Mouse (Mus musculus) forebrain, embryonic 15.5 days (tissue): ENCODE results near the gene Tnfaip2. TPM values are rescaled to one million over a fixed set of nuclear protein-coding genes. Genes with fewer than 3 reads are reported as not detected.

Source experiments
- ATAC-seq: fragments of 200-750 bp; cut with Nextera tagmentation; replicated peaks from 2 replicates; pipeline ENCODE4 v1.8.0; 2017; ENCODE audit warnings: mild to moderate bottlenecking, moderate TSS enrichment, moderate library complexity
- H3K27ac ChIP-seq: fragments of 300-500 bp; sonication (generic); replicated peaks from 2 replicates; pipeline ENCODE4 v1.5.1; 2015; ENCODE audit warnings: mild to moderate bottlenecking, inconsistent platforms
- H3K27me3 ChIP-seq: fragments of 300-500 bp; sonication (generic); 2 replicates; pipeline ENCODE4 v1.6.1; 2015; ENCODE audit warnings: inconsistent platforms
- H3K36me3 ChIP-seq: fragments of 300-500 bp; sonication (generic); 2 replicates; pipeline ENCODE4 v1.6.1; 2015; ENCODE audit warnings: mild to moderate bottlenecking, inconsistent platforms
- H3K4me1 ChIP-seq: fragments of 300-500 bp; sonication (generic); 2 replicates; pipeline ENCODE4 v1.6.1; 2015; ENCODE audit warnings: inconsistent platforms
- H3K4me2 ChIP-seq: fragments of 300-500 bp; sonication (generic); replicated peaks from 2 replicates; pipeline ENCODE4 v1.6.1; 2015; ENCODE audit warnings: mild to moderate bottlenecking, inconsistent platforms
- H3K4me3 ChIP-seq: fragments of 300-500 bp; sonication (generic); 2 replicates; pipeline ENCODE4 v1.5.1; 2015; ENCODE audit warnings: mild to moderate bottlenecking, inconsistent platforms
- H3K9ac ChIP-seq: fragments of 300-500 bp; sonication (generic); replicated peaks from 2 replicates; pipeline ENCODE4 v1.6.1; 2015; ENCODE audit warnings: mild to moderate bottlenecking, inconsistent platforms
- H3K9me3 ChIP-seq: fragments of 300-500 bp; sonication (generic); 2 replicates; pipeline ENCODE4 v1.6.1; 2016; ENCODE audit warnings: inconsistent platforms
- WGBS: fragments of 180-500 bp; shearing (Covaris S2); methylation state at CpG from one replicate; pipeline ENCODE4 v1.1.7; 2015; ENCODE audit warnings: mixed read lengths; 5-methylcytosine and 5-hydroxymethylcytosine counted together
- polyA plus RNA-seq: library from polyadenylated mRNA; unstranded; fragments of >200 nt; fragmentation: Nextera tagmentation; extraction: Ambion mirVana; gene quantifications from 2 replicates; pipeline ENCODE4 v1.2.1, GENCODE M21; 2015

Tnfaip2 gene
- polyA plus RNA-seq, 1 experiment from 2014 or later, result 0.51 TPM

DNA sequence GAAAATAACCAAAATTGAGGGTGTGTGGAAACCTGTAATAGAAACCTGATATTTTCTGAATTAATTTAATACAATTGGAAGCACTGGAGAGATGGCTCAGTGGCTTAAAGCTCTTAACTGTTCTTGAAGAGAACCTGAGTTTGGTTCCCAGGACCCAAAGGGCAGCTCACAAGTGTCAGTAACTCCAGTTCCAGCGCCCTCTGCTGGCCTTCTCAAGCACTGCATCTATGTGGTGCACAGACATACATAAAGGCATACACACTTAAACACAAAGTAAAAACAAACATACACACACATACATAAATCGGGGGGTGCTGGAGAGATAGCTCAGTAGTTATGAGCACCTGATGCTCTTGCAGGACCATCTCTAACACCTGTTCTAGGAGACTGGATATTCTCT lies 54.8 kb downstream of the Tnfaip2 start:
- WGBS, result 50% methylated on average over 2 of the region's 2 CpGs
- ATAC-seq, result no peak

DNA sequence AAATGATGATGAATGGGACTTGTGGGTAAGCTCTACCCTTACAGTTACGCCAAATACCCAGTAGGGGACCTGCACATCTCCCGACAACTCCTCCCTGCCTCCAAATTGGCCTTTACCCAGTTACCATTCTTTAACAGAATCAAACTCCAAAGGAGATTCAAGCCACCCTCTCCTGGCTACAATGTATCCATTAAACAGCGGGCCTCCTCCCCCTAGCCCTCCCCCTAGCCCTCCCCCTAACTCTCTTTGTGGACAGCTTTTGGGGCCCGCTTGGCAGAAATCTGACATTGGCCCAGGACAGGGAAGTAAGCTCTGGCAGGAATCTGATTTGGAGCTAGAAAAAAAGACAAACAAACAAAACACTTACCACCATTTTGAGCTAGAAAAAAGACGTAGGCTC lies 57.3 kb downstream of the Tnfaip2 start:
- Histone ChIP-seq H3K4me1 (peaks cover 4% of the 10 kb centered on the region), H3K4me3 (no peak overlapping the region), H3K27ac (no peak overlapping the region), H3K27me3 (no peaks in the 10 kb centered on the region), H3K9me3 (no peaks in the 10 kb centered on the region), H3K4me2 (no peak overlapping the region), H3K9ac (no peak overlapping the region), H3K36me3 (no peaks in the 10 kb centered on the region)
- ATAC-seq, result no peak
- 41% methylated on average over 5 of the region's 5 CpGs for WGBS

More for the DNA sequence above, 54.8 kb downstream of the Tnfaip2 start:
- Histone ChIP-seq H3K27ac (no peak overlapping the region), H3K27me3 (no peaks in the 10 kb centered on the region), H3K4me2 (no peak overlapping the region), H3K36me3 (no peaks in the 10 kb centered on the region), H3K9me3 (no peaks in the 10 kb centered on the region), H3K9ac (no peak overlapping the region), H3K4me1 (peaks cover 3% of the 10 kb centered on the region; the same call in 1 of the 2 replicates), H3K4me3 (no peak overlapping the region)

DNA sequence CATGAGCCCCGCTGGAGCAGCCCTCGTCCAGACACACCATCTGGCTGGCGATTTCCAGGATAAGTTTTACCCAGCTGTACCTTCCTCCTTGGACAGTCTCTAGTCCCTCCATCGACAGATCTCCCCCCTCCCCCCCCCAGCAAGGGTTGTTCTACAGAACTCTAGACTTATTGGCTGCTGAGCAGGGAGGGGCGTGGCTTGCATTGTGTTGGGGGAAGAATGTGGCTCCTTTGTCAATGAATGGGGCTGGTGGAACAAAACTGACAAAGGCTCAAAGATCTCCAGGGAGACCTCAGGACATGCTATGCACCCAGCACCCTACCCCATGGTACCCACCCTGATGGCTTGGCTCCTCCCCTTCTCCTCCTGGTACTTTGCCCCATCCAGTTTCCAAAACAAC lies 58.5 kb downstream of the Tnfaip2 start:
- no peak overlapping the region for H3K4me3 ChIP-seq
- H3K9me3 ChIP-seq, result no peaks in the 10 kb centered on the region
- 0 out of 2 replicates have a peak, but pooled peaks have one; percentile 48 for ATAC-seq
- H3K27ac ChIP-seq, result no peak overlapping the region
- H3K36me3 ChIP-seq, result no peaks in the 10 kb centered on the region
- no peak overlapping the region for H3K9ac ChIP-seq
- no peaks in the 10 kb centered on the region for H3K27me3 ChIP-seq
- 0 out of 2 replicates have a peak overlapping the region, but pooled peaks have one; percentile 22 for H3K4me2 ChIP-seq
- peaks cover 11% of the 10 kb centered on the region for H3K4me1 ChIP-seq
- WGBS, result 11% methylated on average over 5 of the region's 5 CpGs

DNA sequence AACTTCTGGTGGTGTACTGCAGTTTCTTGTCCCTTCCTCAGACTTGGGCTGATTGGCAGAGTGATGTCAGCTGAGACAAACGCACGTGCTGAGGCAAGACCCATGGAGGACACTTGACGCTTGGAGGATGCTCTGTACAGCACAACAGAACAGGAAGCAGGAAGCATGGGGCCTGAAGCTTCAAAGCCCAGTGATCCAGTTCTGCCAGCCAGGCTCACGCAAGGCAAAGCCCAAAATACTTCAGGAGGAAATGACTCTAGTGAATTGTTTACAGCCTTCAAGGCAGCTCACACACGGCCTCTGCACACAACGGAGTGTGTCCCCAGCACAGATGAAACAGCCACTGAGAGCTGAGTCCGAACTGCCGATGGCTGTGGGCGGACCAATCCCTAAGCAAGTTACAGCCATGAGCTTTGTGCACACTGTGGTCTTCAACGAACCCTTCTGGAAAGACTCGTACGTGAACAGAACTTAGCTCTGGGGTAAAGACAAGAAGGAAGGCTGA lies 60.8 kb downstream of the Tnfaip2 start:
- Histone ChIP-seq H3K27ac (no peak overlapping the region), H3K4me3 (no peak overlapping the region), H3K9ac (no peak overlapping the region), H3K9me3 (no peaks in the 10 kb centered on the region), H3K4me2 (no peak overlapping the region), H3K36me3 (no peaks in the 10 kb centered on the region), H3K4me1 (peaks cover 11% of the 10 kb centered on the region), H3K27me3 (no peaks in the 10 kb centered on the region)
- WGBS, result 87% methylated on average over 12 of the region's 12 CpGs
- ATAC-seq, result no peak

DNA sequence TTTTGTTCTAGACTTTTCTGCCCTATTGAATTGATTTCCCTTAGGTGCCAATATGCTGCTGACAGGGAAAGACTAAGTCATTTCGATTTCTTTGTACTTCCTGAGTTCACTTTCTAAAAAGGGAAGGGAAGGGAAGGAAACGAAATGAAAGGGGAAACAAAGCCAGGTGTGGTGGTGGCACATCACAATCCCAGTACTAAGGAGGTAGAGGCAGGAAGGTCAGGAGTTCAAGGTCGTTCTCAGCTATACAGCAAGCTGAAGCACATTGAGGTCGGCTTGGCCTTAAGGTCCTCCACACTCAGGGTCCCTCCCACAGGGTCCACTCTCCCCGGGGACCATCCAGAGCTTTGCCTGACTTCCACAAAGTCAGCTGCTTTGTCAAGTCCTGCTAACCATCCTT lies 61.3 kb downstream of the Tnfaip2 start:
- H3K27me3 ChIP-seq, result no peaks in the 10 kb centered on the region
- H3K4me1 ChIP-seq, result peaks cover 11% of the 10 kb centered on the region
- H3K4me2 ChIP-seq, result no peak overlapping the region
- no peak overlapping the region for H3K27ac ChIP-seq
- no peak for ATAC-seq
- WGBS, result 69% methylated on average over 5 of the region's 5 CpGs
- no peaks in the 10 kb centered on the region for H3K9me3 ChIP-seq
- no peak overlapping the region for H3K9ac ChIP-seq
- no peaks in the 10 kb centered on the region for H3K36me3 ChIP-seq
- no peak overlapping the region for H3K4me3 ChIP-seq

Other genes with a start within 250 kb of the Tnfaip2 start
- 5.0 and 6.4 TPM in 2 replicates for gene Amn, start 171.4 kb upstream of the Tnfaip2 start, polyA plus RNA-seq
- 33.9 and 35.5 TPM in 2 replicates for gene Cdc42bpb, start 64.8 kb upstream of the Tnfaip2 start, polyA plus RNA-seq
- gene Lbhd2, start 35.7 kb upstream of the Tnfaip2 start, polyA plus RNA-seq, result 1.6 and 2.2 TPM in 2 replicates
- gene Exoc3l4, start 25.5 kb upstream of the Tnfaip2 start, polyA plus RNA-seq, result 1.7 and 2.0 TPM in 2 replicates
- 0.55 and 0.79 TPM in 2 replicates for gene Gm266, start 43.4 kb downstream of the Tnfaip2 start, polyA plus RNA-seq
- 620 and 638 TPM in 2 replicates for gene Eif5, start 95.5 kb downstream of the Tnfaip2 start, polyA plus RNA-seq
- 46.1 and 54.4 TPM in 2 replicates for gene Mark3, start 132.1 kb downstream of the Tnfaip2 start, polyA plus RNA-seq
- gene Ckb, start 229.9 kb downstream of the Tnfaip2 start, polyA plus RNA-seq, result 1,536 and 1,584 TPM in 2 replicates
- gene Trmt61a, start 235.6 kb downstream of the Tnfaip2 start, polyA plus RNA-seq, result 10.6 and 12.0 TPM in 2 replicates